Comparison of ENCODE assay signal across 26 mouse cellular contexts in genomic region chr7:128324977-128325376, GRCm38 (mm10). TPM values are rescaled to one million over a fixed set of nuclear protein-coding genes. Genes with fewer than 3 reads are reported as not detected.
DNase-seq lines count a peak whose midpoint lies in the region; ATAC-seq and TF ChIP-seq lines count a peak whose summit lies in the region.
"Had no signal": no experiment of that assay in that cellular context is flagged by ENCODE, and none has a peak within 500 bp of the region (broad histone marks: within the 10 kb centered on the region; RNA-seq: fewer than 3 reads in every experiment).

No protein-coding gene starts in this region.

- no peaks in the 10 kb centered on the region for H3K27me3 ChIP-seq in heart, embryonic 10.5 days (ENCODE audit: insufficient read depth, poor library complexity, severe bottlenecking)
- H3K27me3 ChIP-seq in liver, embryonic 11.5 days (replicated peaks; ENCODE audit: control insufficient read depth, insufficient read depth, low read length), result peaks cover 3% of the 10 kb centered on the region; the same call in 1 of the 2 replicates
- H3K27me3 ChIP-seq in liver, postnatal 0 days (ENCODE audit: insufficient read depth, low read length), result no peaks in the 10 kb centered on the region
- H3K27me3 ChIP-seq in erythroblast, embryonic 14.5 days (ENCODE audit: control insufficient read depth), result no peaks in the 10 kb centered on the region
- no peaks in the 10 kb centered on the region for H3K27me3 ChIP-seq in midbrain, embryonic 13.5 days
- H3K27me3 ChIP-seq: embryonic facial prominence, embryonic 12.5 days; forebrain, embryonic 13.5 days; forebrain, embryonic 15.5 days; Patski had no signal

- H3K9me3 ChIP-seq in heart, embryonic 10.5 days, result no peaks in the 10 kb centered on the region
- no peaks in the 10 kb centered on the region for H3K9me3 ChIP-seq in liver, embryonic 11.5 days (ENCODE audit: control insufficient read depth, low read length)
- no peaks in the 10 kb centered on the region for H3K9me3 ChIP-seq in liver, postnatal 0 days (ENCODE audit: low read length)
- H3K9me3 ChIP-seq in erythroblast, embryonic 14.5 days (ENCODE audit: control insufficient read depth, low read length), result no peaks in the 10 kb centered on the region
- no peaks in the 10 kb centered on the region for H3K9me3 ChIP-seq in midbrain, embryonic 13.5 days
- H3K9me3 ChIP-seq: embryonic facial prominence, embryonic 10.5 days; embryonic facial prominence, embryonic 12.5 days; forebrain, embryonic 13.5 days; forebrain, embryonic 15.5 days; G1E had no signal

- no peaks in the 10 kb centered on the region for H3K36me3 ChIP-seq in heart, embryonic 10.5 days
- H3K36me3 ChIP-seq in liver, embryonic 11.5 days (ENCODE audit: control insufficient read depth, insufficient read depth, low read length), result no peaks in the 10 kb centered on the region
- no peaks in the 10 kb centered on the region for H3K36me3 ChIP-seq in liver, postnatal 0 days (replicated peaks; ENCODE audit: insufficient read depth, low read length)
- peaks cover 55% of the 10 kb centered on the region for H3K36me3 ChIP-seq in erythroblast, embryonic 14.5 days (ENCODE audit: control insufficient read depth)
- H3K36me3 ChIP-seq in midbrain, embryonic 13.5 days, result no peaks in the 10 kb centered on the region
- H3K36me3 ChIP-seq: embryonic facial prominence, embryonic 10.5 days; embryonic facial prominence, embryonic 12.5 days; forebrain, embryonic 15.5 days; G1E had no signal

- peaks cover 12% of the 10 kb centered on the region for H3K4me1 ChIP-seq in heart, embryonic 10.5 days
- H3K4me1 ChIP-seq in liver, embryonic 11.5 days (replicated peaks; ENCODE audit: control insufficient read depth, insufficient read depth, low read length), result peaks cover 9% of the 10 kb centered on the region; the same call in 1 of the 2 replicates
- no peaks in the 10 kb centered on the region for H3K4me1 ChIP-seq in liver, postnatal 0 days (ENCODE audit: insufficient read depth)
- peaks cover 73% of the 10 kb centered on the region for H3K4me1 ChIP-seq in erythroblast, embryonic 14.5 days (ENCODE audit: control insufficient read depth)
- H3K4me1 ChIP-seq in midbrain, embryonic 13.5 days (replicated peaks), result 0 out of 2 replicates have a peak, but pooled peaks cover 2% of the 10 kb centered on the region
- H3K4me1 ChIP-seq: forebrain, embryonic 13.5 days; forebrain, embryonic 15.5 days had no signal

- H3K9ac ChIP-seq in liver, embryonic 11.5 days (ENCODE audit: low read depth, low read length), result no peak overlapping the region
- no peak overlapping the region for H3K9ac ChIP-seq in liver, postnatal 0 days (replicated peaks)
- no peak overlapping the region for H3K9ac ChIP-seq in midbrain, embryonic 13.5 days (replicated peaks)
- H3K9ac ChIP-seq: embryonic facial prominence, embryonic 12.5 days; forebrain, embryonic 13.5 days; forebrain, embryonic 15.5 days; forebrain, postnatal 0 days had no signal

- no peak for TF ChIP-seq CTCF in liver, postnatal 0 days (IDR thresholded peaks at IDR 0.05; ENCODE audit: low read depth)

- intact Hi-C loops in heart, postnatal 10 days (cut with DNase I), result no loop called here

- no peak overlapping the region for H3K4me3 ChIP-seq in heart, embryonic 10.5 days
- H3K4me3 ChIP-seq in liver, embryonic 11.5 days (ENCODE audit: low read depth, low read length), result no peak overlapping the region
- no peak overlapping the region for H3K4me3 ChIP-seq in liver, postnatal 0 days (ENCODE audit: low read depth, low read length)
- H3K4me3 ChIP-seq in erythroblast, embryonic 14.5 days (replicated peaks), result peak overlapping the region; percentile 62
- H3K4me3 ChIP-seq in midbrain, embryonic 13.5 days (replicated peaks), result no peak overlapping the region
- H3K4me3 ChIP-seq: embryonic facial prominence, embryonic 10.5 days; embryonic facial prominence, embryonic 12.5 days; forebrain, embryonic 13.5 days; forebrain, embryonic 15.5 days had no signal

- 95% methylated on average over 1 of the region's 1 CpGs for WGBS in heart, embryonic 10.5 days
- WGBS in liver, embryonic 11.5 days, result 94% methylated on average over 1 of the region's 1 CpGs
- WGBS in liver, postnatal 0 days (ENCODE audit: insufficient replicate concordance), result 71% methylated on average over 1 of the region's 1 CpGs
- WGBS in midbrain, embryonic 13.5 days, result 92% methylated on average over 1 of the region's 1 CpGs

- no peak overlapping the region for H3K4me2 ChIP-seq in liver, embryonic 11.5 days
- H3K4me2 ChIP-seq in liver, postnatal 0 days (ENCODE audit: low read depth, low read length), result no peak overlapping the region
- no peak overlapping the region for H3K4me2 ChIP-seq in midbrain, embryonic 13.5 days (replicated peaks)
- H3K4me2 ChIP-seq: embryonic facial prominence, embryonic 12.5 days; forebrain, embryonic 13.5 days; forebrain, embryonic 15.5 days had no signal

- ATAC-seq in liver, embryonic 11.5 days (replicated peaks; ENCODE audit: low FRiP score), result no peak
- ATAC-seq in liver, postnatal 0 days, result no peak
- no peak for ATAC-seq in midbrain, embryonic 13.5 days
- ATAC-seq: activated CD4-positive, CD25-positive, alpha-beta regulatory T cell, adult 4 months; CD4-positive, CD25-positive, alpha-beta regulatory T cell, adult 4 months; forebrain, embryonic 13.5 days; forebrain, embryonic 15.5 days; forebrain, postnatal 0 days; Patski had no signal

- no peak for TF ChIP-seq EP300 in liver, postnatal 0 days (IDR thresholded peaks at IDR 0.05; ENCODE audit: low read depth)

- peak; percentile 53 for DNase-seq in heart, embryonic 10.5 days (ENCODE audit: low spot score)
- DNase-seq in heart, postnatal 10 days, result no peak
- peak; percentile 30 for DNase-seq in liver, embryonic 11.5 days (ENCODE audit: low spot score)
- no peak for DNase-seq in liver, postnatal 0 days
- DNase-seq in B cell, adult 2 months, result no peak
- DNase-seq: adrenal gland, adult 8-10 months; adrenal gland, postnatal 14 days; adrenal gland, postnatal 36 days; cerebellum, adult 11-12 months; cerebellum, adult 2 months; cerebellum, adult 9-10 months; cerebellum, postnatal 10 days; cerebellum, postnatal 25 days; forebrain, postnatal 0 days had no signal

- H3K27ac ChIP-seq in heart, embryonic 10.5 days, result no peak overlapping the region
- H3K27ac ChIP-seq in liver, embryonic 11.5 days (ENCODE audit: low read depth, low read length), result no peak overlapping the region
- no peak overlapping the region for H3K27ac ChIP-seq in liver, postnatal 0 days (ENCODE audit: low read depth)
- no peak overlapping the region for H3K27ac ChIP-seq in midbrain, embryonic 13.5 days
- H3K27ac ChIP-seq: embryonic facial prominence, embryonic 10.5 days; embryonic facial prominence, embryonic 12.5 days; forebrain, embryonic 13.5 days; forebrain, embryonic 15.5 days had no signal

RNA-seq across cellular contexts. Expression of gene BC017158, which starts 27.0 kb away (rescaled TPM):
- polyA plus RNA-seq in heart, embryonic 10.5 days (2016; fragmentation: Nextera tagmentation; extraction: Ambion mirVana), result 20.3 and 25.1 TPM in 2 replicates
- 10 to 100 TPM; 10.3 to 10.8 TPM for total RNA-seq in heart, postnatal 10 days (2021)
- 38.2 and 42.3 TPM in 2 replicates for polyA plus RNA-seq in liver, embryonic 11.5 days (2014; fragmentation: Nextera tagmentation; extraction: Ambion mirVana)
- polyA plus RNA-seq in liver, postnatal 0 days (2015; fragmentation: Nextera tagmentation; extraction: Ambion mirVana), result 9.4 and 9.6 TPM in 2 replicates
- polyA plus RNA-seq in erythroblast, embryonic 14.5 days (2012), result 7.3 and 9.0 TPM in 2 replicates
- 17.5 and 17.7 TPM in 2 replicates for polyA plus RNA-seq in midbrain, embryonic 13.5 days (2015; fragmentation: Nextera tagmentation; extraction: Ambion mirVana)

RNA-seq across cellular contexts. Expression of gene Slc5a2, which starts 59.5 kb away (rescaled TPM):
- 0.37 and 0.48 TPM in 2 replicates for polyA plus RNA-seq in heart, embryonic 10.5 days (2016; fragmentation: Nextera tagmentation; extraction: Ambion mirVana)
- not detected for total RNA-seq in heart, postnatal 10 days (2021)
- polyA plus RNA-seq in liver, embryonic 11.5 days (2014; fragmentation: Nextera tagmentation; extraction: Ambion mirVana), result 2.1 and 3.0 TPM in 2 replicates
- 1.3 and 1.8 TPM in 2 replicates for polyA plus RNA-seq in liver, postnatal 0 days (2015; fragmentation: Nextera tagmentation; extraction: Ambion mirVana)
- polyA plus RNA-seq in erythroblast, embryonic 14.5 days (2012), result 0.88 and 1.4 TPM in 2 replicates
- polyA plus RNA-seq in midbrain, embryonic 13.5 days (2015; fragmentation: Nextera tagmentation; extraction: Ambion mirVana), result not detected in 2 replicates
- total RNA-seq: adrenal gland, adult 8-10 months; adrenal gland, postnatal 14 days; adrenal gland, postnatal 36 days; forebrain, postnatal 0 days had no signal
- polyA plus RNA-seq: activated CD4-positive, CD25-positive, alpha-beta regulatory T cell, adult 4 months; cortical plate, adult 2 months; embryonic facial prominence, embryonic 14.5 days; forebrain, embryonic 13.5 days; forebrain, embryonic 15.5 days had no signal

Comparison
In these comparisons a context has a peak if more than half of its experiments do, and no peak if none do; other contexts are left out.
1. DNase-seq: peak in heart, embryonic 10.5 days (single experiment) and liver, embryonic 11.5 days (single experiment); none in heart, postnatal 10 days (0 of 2), liver, postnatal 0 days (single experiment) and B cell, adult 2 months (0 of 2).